Mouse (Mus musculus) bone marrow macrophage, adult 2 months (primary cell): Measurements from ENCODE around the gene Gpld1. TPM values are rescaled to one million over a fixed set of nuclear protein-coding genes. Genes with fewer than 3 reads are reported as not detected.

Experiments used
- H3K27ac ChIP-seq: 2 replicates; pipeline ENCODE4 v1.5.1; 2012; ENCODE audit warnings: low read depth, low read length; ENCODE audit not compliant: insufficient read depth
- H3K4me1 ChIP-seq: 2 replicates; pipeline ENCODE4 v1.6.1; 2012; ENCODE audit warnings: low read length; ENCODE audit not compliant: control insufficient read depth, insufficient read depth
- H3K4me3 ChIP-seq: 2 replicates; pipeline ENCODE4 v1.5.1; 2012; ENCODE audit warnings: mild to moderate bottlenecking, low read length, moderate library complexity; ENCODE audit not compliant: insufficient read depth
- CTCF ChIP-seq: IDR thresholded peaks from 2 replicates; pipeline ENCODE4 v1.5.1; 2012; ENCODE audit warnings: low read depth, mild to moderate bottlenecking, low read length, moderate library complexity
- POLR2A ChIP-seq: IDR thresholded peaks from 2 replicates; pipeline ENCODE4 v1.6.1; 2012; ENCODE audit warnings: mild to moderate bottlenecking, low read depth, low read length, borderline replicate concordance
- polyA plus RNA-seq: library from polyadenylated mRNA; stranded (reverse); fragments of >200 nt; gene quantifications from 2 replicates; pipeline ENCODE4 v1.2.4, GENCODE M21; 2012; ENCODE audit not compliant: missing spikeins, insufficient read depth, insufficient read length

Gene Gpld1
- polyA plus RNA-seq, 1 experiment: not detected

GRCm38 (mm10) chr13:24920333-24920977, 22.5 kb upstream of the Gpld1 start:
- no peak overlapping the region for H3K27ac ChIP-seq
- H3K4me1 ChIP-seq: no peaks in the 10 kb centered on the region
- TF ChIP-seq CTCF: no peak
- TF ChIP-seq POLR2A: no peak

GRCm38 (mm10) chr13:24921281-24921680, 21.7 kb upstream of the Gpld1 start:
- Histone ChIP-seq H3K27ac (no peak overlapping the region), H3K4me1 (no peaks in the 10 kb centered on the region), H3K4me3 (no peak overlapping the region)
- TF ChIP-seq CTCF (no peak), POLR2A (no peak)

More at GRCm38 (mm10) chr13:24920333-24920977, 22.5 kb upstream of the Gpld1 start:
- H3K4me3 ChIP-seq: no peak overlapping the region

GRCm38 (mm10) chr13:24923991-24924390, 19.0 kb upstream of the Gpld1 start:
- TF ChIP-seq POLR2A (no peak), CTCF (no peak)
- Histone ChIP-seq H3K4me1 (no peaks in the 10 kb centered on the region), H3K4me3 (no peak overlapping the region), H3K27ac (no peak overlapping the region)

GRCm38 (mm10) chr13:24930591-24930990, 12.4 kb upstream of the Gpld1 start:
- Histone ChIP-seq H3K4me3 (no peak overlapping the region), H3K4me1 (no peaks in the 10 kb centered on the region), H3K27ac (no peak overlapping the region)
- TF ChIP-seq POLR2A: no peak
- TF ChIP-seq CTCF: no peak

GRCm38 (mm10) chr13:24933199-24933598, 9.8 kb upstream of the Gpld1 start:
- no peaks in the 10 kb centered on the region; the same call in 1 of the 2 replicates for H3K4me1 ChIP-seq
- no peak overlapping the region for H3K4me3 ChIP-seq
- H3K27ac ChIP-seq: no peak overlapping the region
- TF ChIP-seq CTCF (no peak), POLR2A (no peak)

- peak overlapping the region; percentile 76 for H3K4me3 ChIP-seq
- no peak for TF ChIP-seq POLR2A
- TF ChIP-seq CTCF: no peak
- H3K27ac ChIP-seq: no peak overlapping the region
- no peaks in the 10 kb centered on the region; the same call in 1 of the 2 replicates for H3K4me1 ChIP-seq
Measured at GRCm38 (mm10) chr13:24936772-24937107, 6.2 kb upstream of the Gpld1 start.

GRCm38 (mm10) chr13:24937108-24937838, 5.7 kb upstream of the Gpld1 start, which contains the start of gene Aldh5a1:
Aldh5a1 (minus strand) TSS chr13:24937661.
- H3K27ac ChIP-seq: no peak within 1 kb of the TSS
- TF ChIP-seq POLR2A: no peak
- no peak for TF ChIP-seq CTCF
- no peaks in the 10 kb centered on the region; the same call in 1 of the 2 replicates for H3K4me1 ChIP-seq
- H3K4me3 ChIP-seq: peak within 1 kb of the TSS; percentile 76

- Histone ChIP-seq H3K4me3 (peak overlapping the region; percentile 76), H3K27ac (no peak overlapping the region), H3K4me1 (no peaks in the 10 kb centered on the region; the same call in 1 of the 2 replicates)
- TF ChIP-seq CTCF (no peak), POLR2A (no peak)
Measured at GRCm38 (mm10) chr13:24937839-24938166, 5.1 kb upstream of the Gpld1 start.

- Histone ChIP-seq H3K27ac (no peak overlapping the region), H3K4me3 (no peak overlapping the region), H3K4me1 (no peaks in the 10 kb centered on the region; the same call in 1 of the 2 replicates)
- TF ChIP-seq POLR2A (no peak), CTCF (peak; percentile 84)
Measured at GRCm38 (mm10) chr13:24938683-24939082, 4.3 kb upstream of the Gpld1 start.

- H3K4me1 ChIP-seq: no peaks in the 10 kb centered on the region; the same call in 1 of the 2 replicates
- no peak overlapping the region for H3K4me3 ChIP-seq
- no peak for TF ChIP-seq POLR2A
- no peak for TF ChIP-seq CTCF
- H3K27ac ChIP-seq: no peak overlapping the region
Measured at GRCm38 (mm10) chr13:24939472-24939871, 3.5 kb upstream of the Gpld1 start.

- no peak overlapping the region for H3K4me3 ChIP-seq
- TF ChIP-seq POLR2A (no peak), CTCF (no peak)
- no peak overlapping the region for H3K27ac ChIP-seq
- H3K4me1 ChIP-seq: no peaks in the 10 kb centered on the region; the same call in 1 of the 2 replicates
Measured at GRCm38 (mm10) chr13:24943303-24943702, 351 bp downstream of the Gpld1 start.
